ENCODE assay signal across 8 mouse cellular contexts in genomic region chr2:72614256-72614655, GRCm38 (mm10).
DNase-seq lines count a peak whose midpoint lies in the region; ATAC-seq lines count a peak whose summit lies in the region.

No protein-coding gene starts in this region.

- DNase-seq in cerebellum, postnatal 36 days, result peak; percentile 46 to 49
- DNase-seq in 3T3-L1 (ENCODE audit: low read depth, low spot score) (peak; percentile 87), MN1 (ENCODE audit: low spot score) (no peak)
- peak; percentile 63 to 65 for DNase-seq in gastrocnemius, adult 8-10 months (ENCODE audit: low spot score in 2 of 2)
- peak; percentile 88 for DNase-seq in lung, postnatal 10 days
- DNase-seq in natural killer cell, adult 2 months (ENCODE audit: low spot score in 2 of 2), result no peak

- no peak for ATAC-seq in cerebellum, adult (ENCODE audit: insufficient number of reproducible peaks, low FRiP score, low TSS enrichment)
- ATAC-seq in megakaryocyte, adult 5-6 weeks (ENCODE audit: poor library complexity, severe bottlenecking), result no peak

Comparison
In these comparisons a context has a peak if more than half of its experiments do, and no peak if none do; other contexts are left out.
1. DNase-seq: peak in cerebellum, postnatal 36 days (2 of 2), 3T3-L1 (single experiment), gastrocnemius, adult 8-10 months (2 of 2) and lung, postnatal 10 days (single experiment); none in natural killer cell, adult 2 months (0 of 2) and MN1 (single experiment).